Mouse (Mus musculus) midbrain, embryonic 13.5 days (tissue): ENCODE data around the gene Sox2. TPM values are rescaled to one million over a fixed set of nuclear protein-coding genes. Genes with fewer than 3 reads are reported as not detected.

Experiments used
- ATAC-seq: fragments of 200-750 bp; cut with Nextera tagmentation; 2 replicates; pipeline ENCODE4 v1.8.0; 2017; ENCODE audit warnings: mild to moderate bottlenecking, moderate TSS enrichment, moderate library complexity
- H3K27ac ChIP-seq: fragments of 300-500 bp; sonication (generic); 2 replicates; pipeline ENCODE4 v1.5.1; 2015; ENCODE audit warnings: inconsistent platforms, mild to moderate bottlenecking, moderate library complexity
- H3K27me3 ChIP-seq: fragments of 300-500 bp; sonication (generic); 2 replicates; pipeline ENCODE4 v1.6.1; 2015; ENCODE audit warnings: mild to moderate bottlenecking, inconsistent platforms
- H3K36me3 ChIP-seq: fragments of 300-500 bp; sonication (generic); 2 replicates; pipeline ENCODE4 v1.6.1; 2015; ENCODE audit warnings: mild to moderate bottlenecking, inconsistent platforms
- H3K4me1 ChIP-seq: fragments of 300-500 bp; sonication (generic); replicated peaks from 2 replicates; pipeline ENCODE4 v1.6.1; 2015; ENCODE audit warnings: inconsistent platforms
- H3K4me2 ChIP-seq: fragments of 300-500 bp; sonication (generic); replicated peaks from 2 replicates; pipeline ENCODE4 v1.6.1; 2015; ENCODE audit warnings: moderate library complexity, mild to moderate bottlenecking, inconsistent platforms
- H3K4me3 ChIP-seq: fragments of 300-500 bp; sonication (generic); replicated peaks from 2 replicates; pipeline ENCODE4 v1.5.1; 2015; ENCODE audit warnings: mild to moderate bottlenecking, inconsistent platforms
- H3K9ac ChIP-seq: fragments of 300-500 bp; sonication (generic); replicated peaks from 2 replicates; pipeline ENCODE4 v1.6.1; 2015; ENCODE audit warnings: mild to moderate bottlenecking, inconsistent platforms
- H3K9me3 ChIP-seq: fragments of 300-500 bp; sonication (generic); 2 replicates; pipeline ENCODE4 v1.6.1; 2016; ENCODE audit warnings: mild to moderate bottlenecking, inconsistent platforms
- WGBS: fragments of 180-500 bp; shearing (Covaris S2); methylation state at CpG from one replicate; pipeline ENCODE4 v1.1.7; 2015; 5-methylcytosine and 5-hydroxymethylcytosine counted together
- polyA plus RNA-seq: library from polyadenylated mRNA; unstranded; fragments of >200 nt; fragmentation: Nextera tagmentation; extraction: Ambion mirVana; gene quantifications from 2 replicates; pipeline ENCODE4 v1.2.1, GENCODE M21; 2015

Sox2 gene
- polyA plus RNA-seq, 1 experiment from 2014 or later = 27.8 TPM

DNA sequence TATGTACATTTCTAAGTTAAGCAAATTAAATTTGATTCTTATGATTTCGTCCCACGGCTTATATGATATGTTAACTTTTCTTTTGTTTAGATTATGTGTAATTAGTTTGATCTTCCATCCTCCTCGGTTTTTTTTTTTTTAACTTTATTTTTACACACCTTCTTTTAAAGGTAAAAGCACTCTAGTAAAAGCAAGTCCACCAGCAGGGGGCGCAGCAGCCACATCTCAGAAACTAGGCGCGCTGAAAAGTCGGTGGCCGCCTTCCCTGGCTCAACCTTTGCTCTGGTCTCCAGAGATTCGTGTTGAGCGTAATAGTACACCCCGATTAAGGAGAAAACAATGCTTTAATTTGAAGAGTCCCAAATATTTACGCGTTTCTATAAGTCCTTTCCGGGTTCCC lies 2.5 kb upstream of the Sox2 start:
- Histone ChIP-seq H3K9ac (no peak overlapping the region), H3K4me3 (peak overlapping the region; percentile 59; the same call in 1 of the 2 replicates), H3K4me2 (peak overlapping the region; percentile 81), H3K27ac (peak overlapping the region; percentile 92), H3K9me3 (no peaks in the 10 kb centered on the region), H3K27me3 (peaks cover 15% of the 10 kb centered on the region), H3K36me3 (no peaks in the 10 kb centered on the region), H3K4me1 (peaks cover 75% of the 10 kb centered on the region)
- ATAC-seq = no peak
- under 1% methylated on average over 14 of the region's 14 CpGs for WGBS

DNA sequence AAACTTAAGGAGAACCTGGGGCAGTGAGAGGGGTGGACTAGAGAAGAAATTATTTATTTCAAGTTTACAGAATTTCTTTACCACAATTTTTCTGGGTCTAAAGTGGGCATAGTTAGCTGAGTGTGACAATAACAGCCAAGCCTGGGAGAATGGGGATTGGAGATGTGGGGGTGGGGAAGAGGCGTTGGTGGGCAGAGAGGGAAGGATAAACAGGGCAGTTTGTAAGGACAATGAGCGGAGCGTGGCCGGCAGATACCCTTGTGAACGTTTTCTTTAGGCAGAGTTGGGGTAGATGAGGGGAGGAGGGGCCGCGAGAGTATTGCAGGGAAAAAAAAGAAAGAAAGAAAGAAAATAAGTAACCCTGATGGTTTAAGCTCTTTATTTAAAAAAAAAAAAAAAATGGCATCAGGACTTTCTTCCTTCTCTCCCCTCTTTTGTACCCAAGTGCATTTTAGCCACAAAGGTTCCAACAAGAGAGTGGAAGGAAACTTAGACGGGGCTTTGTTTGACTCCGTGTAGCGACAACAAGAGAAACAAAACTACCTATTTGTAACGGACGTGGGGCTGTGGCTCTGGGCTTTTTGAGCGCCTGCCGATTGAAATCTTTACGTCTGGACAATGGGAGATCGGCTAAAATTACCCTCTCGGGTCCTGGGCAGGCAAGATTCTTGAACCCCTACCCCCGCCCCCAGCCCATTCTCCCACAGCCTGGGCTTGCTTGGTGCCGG lies 1.9 kb upstream of the Sox2 start:
- peak overlapping the region; percentile 83 for H3K9ac ChIP-seq
- peak overlapping the region; percentile 59 for H3K4me3 ChIP-seq
- peaks cover 15% of the 10 kb centered on the region for H3K27me3 ChIP-seq
- 1% methylated on average over 19 of the region's 19 CpGs for WGBS
- peak overlapping the region; percentile 81 for H3K4me2 ChIP-seq
- H3K36me3 ChIP-seq = no peaks in the 10 kb centered on the region
- H3K9me3 ChIP-seq = no peaks in the 10 kb centered on the region
- ATAC-seq = no peak
- peak overlapping the region; percentile 92 for H3K27ac ChIP-seq
- peaks cover 70% of the 10 kb centered on the region for H3K4me1 ChIP-seq

DNA sequence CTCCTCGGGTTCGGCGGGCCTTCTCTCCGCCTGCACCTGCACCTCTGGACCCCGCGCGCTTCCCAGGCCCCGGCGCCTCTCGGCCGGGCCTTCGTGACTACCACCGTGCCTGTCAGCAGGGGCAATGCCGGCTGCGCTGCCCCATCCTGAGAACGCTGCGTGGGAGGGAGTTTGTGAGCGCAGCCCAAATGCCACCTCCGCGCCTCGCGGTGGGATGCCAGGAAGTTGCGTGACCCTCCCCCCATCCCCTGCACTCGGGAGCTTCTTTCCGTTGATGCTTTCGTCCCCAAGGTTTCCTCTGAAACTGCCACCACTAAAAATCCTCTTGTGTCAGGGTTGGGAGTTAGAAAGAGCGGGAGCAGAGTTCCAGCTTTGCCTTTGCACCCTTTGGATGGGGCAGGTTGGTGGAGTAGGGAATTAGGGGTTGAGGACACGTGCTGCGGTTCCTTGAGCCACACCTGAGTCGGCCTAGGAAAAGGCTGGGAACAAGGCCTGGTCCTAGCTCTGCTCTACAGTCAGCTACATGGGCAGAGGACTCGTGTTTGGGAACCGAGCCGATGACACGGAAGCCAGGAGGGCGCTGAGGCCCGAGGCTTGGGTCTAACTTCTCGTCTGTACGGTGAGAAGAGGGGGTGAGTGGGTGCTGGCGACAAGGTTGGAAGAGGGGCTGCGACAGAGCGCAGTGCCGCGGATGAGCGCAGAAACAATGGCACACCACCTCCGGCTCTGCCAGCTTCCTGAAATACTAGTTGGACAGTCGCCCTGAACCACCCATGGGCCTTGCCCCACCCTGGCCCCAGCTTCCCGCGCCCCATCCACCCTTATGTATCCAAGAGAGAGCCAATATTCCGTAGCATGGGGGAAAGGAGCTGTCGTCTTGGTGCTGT lies 1.1 kb upstream of the Sox2 start:
- Histone ChIP-seq H3K36me3 (no peaks in the 10 kb centered on the region), H3K9ac (peak overlapping the region; percentile 83), H3K9me3 (no peaks in the 10 kb centered on the region), H3K4me1 (peaks cover 62% of the 10 kb centered on the region), H3K27me3 (peaks cover 7% of the 10 kb centered on the region), H3K4me3 (peak overlapping the region; percentile 59), H3K27ac (peak overlapping the region; percentile 92), H3K4me2 (peak overlapping the region; percentile 81)
- peak; percentile 80 for ATAC-seq
- under 1% methylated on average over 50 of the region's 50 CpGs for WGBS

DNA sequence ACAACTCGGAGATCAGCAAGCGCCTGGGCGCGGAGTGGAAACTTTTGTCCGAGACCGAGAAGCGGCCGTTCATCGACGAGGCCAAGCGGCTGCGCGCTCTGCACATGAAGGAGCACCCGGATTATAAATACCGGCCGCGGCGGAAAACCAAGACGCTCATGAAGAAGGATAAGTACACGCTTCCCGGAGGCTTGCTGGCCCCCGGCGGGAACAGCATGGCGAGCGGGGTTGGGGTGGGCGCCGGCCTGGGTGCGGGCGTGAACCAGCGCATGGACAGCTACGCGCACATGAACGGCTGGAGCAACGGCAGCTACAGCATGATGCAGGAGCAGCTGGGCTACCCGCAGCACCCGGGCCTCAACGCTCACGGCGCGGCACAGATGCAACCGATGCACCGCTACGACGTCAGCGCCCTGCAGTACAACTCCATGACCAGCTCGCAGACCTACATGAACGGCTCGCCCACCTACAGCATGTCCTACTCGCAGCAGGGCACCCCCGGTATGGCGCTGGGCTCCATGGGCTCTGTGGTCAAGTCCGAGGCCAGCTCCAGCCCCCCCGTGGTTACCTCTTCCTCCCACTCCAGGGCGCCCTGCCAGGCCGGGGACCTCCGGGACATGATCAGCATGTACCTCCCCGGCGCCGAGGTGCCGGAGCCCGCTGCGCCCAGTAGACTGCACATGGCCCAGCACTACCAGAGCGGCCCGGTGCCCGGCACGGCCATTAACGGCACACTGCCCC lies 586 bp downstream of the Sox2 start:
- Histone ChIP-seq H3K4me3 (peak overlapping the region; percentile 59), H3K4me2 (peak overlapping the region; percentile 81), H3K9me3 (no peaks in the 10 kb centered on the region), H3K4me1 (peaks cover 57% of the 10 kb centered on the region), H3K36me3 (no peaks in the 10 kb centered on the region), H3K27ac (peak overlapping the region; percentile 92), H3K27me3 (peaks cover 3% of the 10 kb centered on the region; the same call in 1 of the 2 replicates), H3K9ac (peak overlapping the region; percentile 97)
- ATAC-seq = no peak
- WGBS = under 1% methylated on average over 66 of the region's 67 CpGs

DNA sequence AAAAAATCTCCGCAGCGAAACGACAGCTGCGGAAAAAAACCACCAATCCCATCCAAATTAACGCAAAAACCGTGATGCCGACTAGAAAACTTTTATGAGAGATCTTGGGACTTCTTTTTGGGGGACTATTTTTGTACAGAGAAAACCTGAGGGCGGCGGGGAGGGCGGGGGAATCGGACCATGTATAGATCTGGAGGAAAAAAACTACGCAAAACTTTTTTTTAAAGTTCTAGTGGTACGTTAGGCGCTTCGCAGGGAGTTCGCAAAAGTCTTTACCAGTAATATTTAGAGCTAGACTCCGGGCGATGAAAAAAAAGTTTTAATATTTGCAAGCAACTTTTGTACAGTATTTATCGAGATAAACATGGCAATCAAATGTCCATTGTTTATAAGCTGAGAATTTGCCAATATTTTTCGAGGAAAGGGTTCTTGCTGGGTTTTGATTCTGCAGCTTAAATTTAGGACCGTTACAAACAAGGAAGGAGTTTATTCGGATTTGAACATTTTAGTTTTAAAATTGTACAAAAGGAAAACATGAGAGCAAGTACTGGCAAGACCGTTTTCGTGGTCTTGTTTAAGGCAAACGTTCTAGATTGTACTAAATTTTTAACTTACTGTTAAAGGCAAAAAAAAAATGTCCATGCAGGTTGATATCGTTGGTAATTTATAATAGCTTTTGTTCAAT lies 1.4 kb downstream of the Sox2 start:
- no peaks in the 10 kb centered on the region for H3K9me3 ChIP-seq
- H3K36me3 ChIP-seq = no peaks in the 10 kb centered on the region
- no peak for ATAC-seq
- H3K4me3 ChIP-seq = peak overlapping the region; percentile 59
- WGBS = under 1% methylated on average over 26 of the region's 26 CpGs
- peak overlapping the region; percentile 97 for H3K9ac ChIP-seq
- peak overlapping the region; percentile 81 for H3K4me2 ChIP-seq
- peaks cover 3% of the 10 kb centered on the region; the same call in 1 of the 2 replicates for H3K27me3 ChIP-seq
- H3K27ac ChIP-seq = peak overlapping the region; percentile 92
- H3K4me1 ChIP-seq = peaks cover 57% of the 10 kb centered on the region

DNA sequence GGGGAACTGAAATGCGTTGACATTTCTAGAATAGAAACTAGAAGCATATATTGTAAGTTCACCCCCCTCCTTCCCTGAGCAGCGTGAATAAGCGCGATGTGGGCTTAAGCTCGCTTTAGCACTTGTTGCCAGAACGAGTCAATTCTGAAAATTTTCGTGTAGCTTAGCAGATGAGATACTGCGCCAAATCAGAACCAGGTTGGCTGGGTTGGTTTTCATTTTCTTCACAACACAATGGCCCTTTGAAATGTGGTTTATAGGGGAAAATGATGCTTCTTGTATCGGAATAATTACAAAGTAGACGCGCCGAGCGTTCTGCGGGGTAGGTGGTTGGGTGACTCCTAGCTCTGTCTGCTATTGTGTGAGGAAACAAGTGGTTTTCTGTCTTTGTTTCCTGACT lies 2.4 kb downstream of the Sox2 start:
- WGBS = under 1% methylated on average over 14 of the region's 14 CpGs
- Histone ChIP-seq H3K27me3 (peaks cover 5% of the 10 kb centered on the region; the same call in 1 of the 2 replicates), H3K9ac (peak overlapping the region; percentile 80), H3K27ac (peak overlapping the region; percentile 96), H3K4me1 (peaks cover 62% of the 10 kb centered on the region), H3K4me2 (peak overlapping the region; percentile 62), H3K9me3 (no peaks in the 10 kb centered on the region), H3K4me3 (peak overlapping the region; percentile 59), H3K36me3 (no peaks in the 10 kb centered on the region)
- no peak for ATAC-seq

DNA sequence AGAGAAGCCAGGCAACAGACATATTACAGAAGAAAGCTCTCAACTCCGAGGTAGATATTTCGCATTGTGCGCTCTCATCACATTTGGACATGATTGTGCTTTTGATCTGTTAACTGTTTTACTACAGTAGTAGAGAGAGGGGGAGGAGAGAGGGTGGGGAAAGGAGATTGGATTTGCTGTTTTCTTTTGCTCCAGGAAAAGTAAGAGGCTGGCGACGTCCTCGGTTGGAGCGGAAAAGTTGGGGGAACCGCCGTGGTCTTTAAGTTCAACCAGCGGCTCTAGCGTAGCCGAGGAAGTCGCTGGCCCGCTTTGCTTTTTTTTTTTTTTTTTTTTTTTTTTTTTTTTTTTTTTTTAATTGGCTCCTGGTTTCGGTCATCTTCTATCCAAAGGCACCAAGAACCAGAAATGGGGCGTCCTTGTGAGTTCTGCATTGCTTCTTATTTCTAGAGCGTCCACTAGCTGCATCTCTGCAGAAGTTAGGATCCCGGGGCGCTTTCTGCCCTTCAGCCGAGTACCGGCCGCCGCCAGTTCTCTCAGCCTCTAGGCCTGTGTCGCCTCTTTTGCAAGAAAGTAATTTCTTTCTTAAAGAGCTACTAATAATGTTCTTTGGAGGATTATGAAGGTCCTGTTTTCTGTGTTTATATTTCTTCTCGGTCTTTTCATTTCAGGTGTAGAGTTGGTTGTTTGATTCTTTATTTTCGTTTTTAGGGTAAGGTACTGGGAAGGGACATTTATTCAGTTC lies 3.2 kb downstream of the Sox2 start:
- ATAC-seq = no peak
- H3K4me2 ChIP-seq = peak overlapping the region; percentile 62
- H3K9ac ChIP-seq = peak overlapping the region; percentile 80
- peak overlapping the region; percentile 59 for H3K4me3 ChIP-seq
- no peaks in the 10 kb centered on the region for H3K9me3 ChIP-seq
- H3K27me3 ChIP-seq = peaks cover 12% of the 10 kb centered on the region
- peak overlapping the region; percentile 96 for H3K27ac ChIP-seq
- WGBS = under 1% methylated on average over 26 of the region's 26 CpGs
- peaks cover 66% of the 10 kb centered on the region for H3K4me1 ChIP-seq
- H3K36me3 ChIP-seq = no peaks in the 10 kb centered on the region

DNA sequence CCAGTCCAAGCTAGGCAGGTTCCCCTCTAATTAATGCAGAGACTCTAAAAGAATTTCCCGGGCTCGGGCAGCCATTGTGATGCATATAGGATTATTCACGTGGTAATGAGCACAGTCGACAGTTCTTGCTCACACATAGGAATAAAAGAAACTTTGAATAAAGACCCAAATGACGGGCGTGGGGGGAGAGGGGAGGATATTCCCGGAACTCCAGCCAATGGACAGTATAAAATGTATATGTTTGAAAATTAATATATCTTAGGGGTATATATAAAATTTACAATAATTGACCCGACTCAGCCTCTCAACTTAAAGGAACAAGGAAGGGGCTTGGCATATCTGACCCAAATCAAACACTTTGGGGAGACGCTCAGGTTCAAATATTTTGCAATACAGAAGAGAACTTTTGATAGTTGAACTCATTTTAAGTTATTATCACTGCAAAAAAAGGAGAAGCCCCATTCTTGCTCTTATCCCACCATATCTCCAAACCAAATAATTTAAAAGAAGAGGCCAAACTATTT lies 3.8 kb downstream of the Sox2 start:
- H3K36me3 ChIP-seq = no peaks in the 10 kb centered on the region
- WGBS = 2% methylated on average over 9 of the region's 9 CpGs
- H3K9me3 ChIP-seq = no peaks in the 10 kb centered on the region
- H3K4me1 ChIP-seq = peaks cover 66% of the 10 kb centered on the region
- H3K9ac ChIP-seq = peak overlapping the region; percentile 80
- H3K4me2 ChIP-seq = peak overlapping the region; percentile 62
- H3K4me3 ChIP-seq = peak overlapping the region; percentile 59
- H3K27me3 ChIP-seq = peaks cover 16% of the 10 kb centered on the region
- ATAC-seq = no peak
- H3K27ac ChIP-seq = peak overlapping the region; percentile 96

DNA sequence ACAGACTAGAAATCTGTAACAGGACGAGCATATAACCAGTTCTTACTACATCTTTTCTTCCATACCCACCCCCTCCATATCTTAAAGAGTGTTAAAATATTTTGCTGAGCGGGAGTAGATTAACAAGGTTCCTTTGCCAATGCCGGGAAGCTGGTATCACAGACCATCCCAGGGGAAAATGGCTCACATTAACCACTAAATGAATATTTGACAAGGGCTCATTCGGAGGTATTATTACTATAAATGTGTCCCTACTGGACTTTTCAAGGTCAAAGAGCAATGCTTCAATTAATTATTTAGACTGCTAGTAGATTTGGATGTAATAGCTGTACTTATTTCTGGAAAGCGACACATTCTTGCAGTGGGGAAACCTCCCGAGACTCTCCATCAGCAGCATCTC lies 4.6 kb downstream of the Sox2 start:
- Histone ChIP-seq H3K27ac (peak overlapping the region; percentile 96), H3K9me3 (no peaks in the 10 kb centered on the region), H3K36me3 (no peaks in the 10 kb centered on the region), H3K27me3 (peaks cover 20% of the 10 kb centered on the region), H3K9ac (peak overlapping the region; percentile 80), H3K4me1 (peaks cover 64% of the 10 kb centered on the region), H3K4me2 (peak overlapping the region; percentile 62), H3K4me3 (peak overlapping the region; percentile 59)
- 3% methylated on average over 6 of the region's 6 CpGs for WGBS
- ATAC-seq = no peak

DNA sequence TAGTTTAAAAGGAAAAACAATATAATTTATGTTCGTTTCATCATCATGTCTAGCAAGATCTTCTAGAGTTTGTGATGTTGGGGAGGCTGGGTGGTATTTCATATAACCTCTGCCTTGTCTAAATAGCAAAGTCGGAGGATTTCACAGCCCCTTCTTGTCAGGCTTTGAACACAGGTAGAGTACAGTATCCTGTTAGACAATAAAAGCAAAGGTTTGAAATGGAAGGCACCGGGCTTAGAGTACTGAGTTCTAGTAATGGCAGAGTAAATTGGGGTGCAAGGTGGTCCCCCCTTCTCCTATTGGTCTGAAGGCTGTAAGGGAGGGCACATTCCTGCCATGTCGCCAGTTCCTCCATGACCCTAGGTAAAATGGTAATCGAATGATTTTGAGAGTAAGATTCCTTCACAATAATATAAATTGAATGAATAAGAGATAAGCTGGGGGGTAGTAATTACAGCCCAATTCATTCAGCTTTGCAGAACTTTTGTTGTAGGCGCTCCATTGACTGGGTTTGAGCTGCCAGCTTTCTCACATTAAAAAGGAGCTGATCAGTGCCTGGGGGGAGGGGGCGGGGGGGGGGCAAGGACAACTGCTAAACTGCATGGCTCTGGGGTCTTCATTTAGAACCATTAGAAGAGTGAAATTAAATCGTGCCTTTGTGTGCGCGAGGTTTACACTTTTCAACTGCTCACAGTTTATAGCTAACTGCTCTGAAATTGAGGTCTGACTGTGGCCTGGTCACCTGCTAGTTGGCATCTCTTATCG lies 5.3 kb downstream of the Sox2 start:
- no peak for ATAC-seq
- peaks cover 26% of the 10 kb centered on the region for H3K27me3 ChIP-seq
- H3K4me2 ChIP-seq = peak overlapping the region; percentile 62
- WGBS = 6% methylated on average over 11 of the region's 11 CpGs
- H3K36me3 ChIP-seq = no peaks in the 10 kb centered on the region
- peak overlapping the region; percentile 80 for H3K9ac ChIP-seq
- peak overlapping the region; percentile 59 for H3K4me3 ChIP-seq
- peaks cover 65% of the 10 kb centered on the region for H3K4me1 ChIP-seq
- no peaks in the 10 kb centered on the region for H3K9me3 ChIP-seq
- peak overlapping the region; percentile 96 for H3K27ac ChIP-seq
